Mouse (Mus musculus): ENCODE measurements around the gene 1700001L19Rik.

DNA sequence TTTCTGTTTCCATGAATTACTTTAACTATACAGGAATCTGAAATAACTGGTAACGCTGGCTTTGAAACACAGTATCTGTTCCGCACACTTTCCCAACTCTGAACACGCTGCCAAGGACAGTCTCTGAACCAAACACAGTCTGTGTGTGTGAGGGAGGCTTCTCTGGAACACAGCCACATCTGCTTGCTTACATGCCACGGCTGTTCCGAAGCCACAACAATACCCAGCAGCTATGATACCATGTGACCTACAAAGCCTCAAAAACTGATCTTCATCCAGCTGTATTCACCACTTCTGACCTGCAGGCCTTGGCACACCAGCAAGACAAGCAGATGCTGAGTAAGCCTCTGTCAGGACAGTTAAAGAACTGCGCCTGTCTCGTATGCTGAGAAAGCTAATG, 19.3 kb upstream of the 1700001L19Rik start:
- TF ChIP-seq CTCF (conservative IDR thresholded peaks at IDR 0.05; ENCODE audit: low read length): no peak
- TF ChIP-seq NANOG (IDR thresholded peaks at IDR 0.05; ENCODE audit: borderline replicate concordance, low read length): no peak
- TF ChIP-seq POU5F1 (IDR thresholded peaks at IDR 0.05; ENCODE audit: borderline replicate concordance, low read length): no peak

Measured in E14TG2a.4 (cell line).